Mouse (Mus musculus): ENCODE measurements around the gene Trip11. TPM values are rescaled to one million over a fixed set of nuclear protein-coding genes. Genes with fewer than 3 reads are reported as not detected.

The Trip11 gene
- polyA plus RNA-seq, 1 experiment from 2014 or later = 28.5 TPM

DNA sequence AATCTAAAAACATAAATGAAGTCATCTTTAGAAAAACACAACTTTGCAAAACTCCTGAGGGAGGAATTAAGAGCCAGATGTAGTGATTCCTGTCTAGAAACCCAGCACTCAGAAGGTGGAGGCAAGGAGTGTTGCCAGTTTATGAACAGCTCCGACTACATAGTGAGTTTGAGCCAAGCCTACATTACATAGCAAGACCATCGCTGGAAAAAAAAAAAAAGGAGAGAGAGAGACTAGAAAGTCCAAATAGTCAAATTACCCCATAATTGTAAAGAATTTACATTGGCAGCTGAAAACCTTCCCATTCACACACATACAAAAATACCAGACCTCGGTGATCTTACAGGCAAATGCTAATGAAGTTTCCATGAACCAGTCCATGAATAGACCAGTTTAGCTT lies 123.8 kb downstream of the Trip11 start:
- Histone ChIP-seq H3K4me3 (no peak overlapping the region), H3K36me3 (no peaks in the 10 kb centered on the region), H3K9me3 (replicated peaks) (no peaks in the 10 kb centered on the region), H3K27me3 (no peaks in the 10 kb centered on the region), H3K9ac (no peak overlapping the region), H3K27ac (no peak overlapping the region), H3K4me2 (replicated peaks) (no peak overlapping the region), H3K4me1 (no peaks in the 10 kb centered on the region)
- ATAC-seq (ENCODE audit: low FRiP score) = no peak
- WGBS = 81% methylated on average over 3 of the region's 3 CpGs

Other genes with a start within 250 kb of the Trip11 start
- 0.23 and 0.53 TPM in 2 replicates for gene Tc2n, start 194.7 kb downstream of the Trip11 start, polyA plus RNA-seq (2016; fragmentation: Nextera tagmentation; extraction: Ambion mirVana)
- gene Fbln5, start 94.2 kb downstream of the Trip11 start, polyA plus RNA-seq (2016; fragmentation: Nextera tagmentation; extraction: Ambion mirVana) = 24.4 and 30.6 TPM in 2 replicates
- gene Atxn3, start 45.0 kb upstream of the Trip11 start, polyA plus RNA-seq (2016; fragmentation: Nextera tagmentation; extraction: Ambion mirVana) = 16.2 and 17.5 TPM in 2 replicates
- gene Cpsf2, start 62.7 kb upstream of the Trip11 start, polyA plus RNA-seq (2016; fragmentation: Nextera tagmentation; extraction: Ambion mirVana) = 34.2 and 36.5 TPM in 2 replicates
- gene Slc24a4, start 215.5 kb upstream of the Trip11 start, polyA plus RNA-seq (2016; fragmentation: Nextera tagmentation; extraction: Ambion mirVana) = 1.0 and 1.2 TPM in 2 replicates